Mouse (Mus musculus): ENCODE results near the gene Auts2. TPM values are rescaled to one million over a fixed set of nuclear protein-coding genes. Genes with fewer than 3 reads are reported as not detected.

Auts2 gene
- total RNA-seq, 2 experiments from 2014 or later, result 101 to 109 TPM

DNA sequence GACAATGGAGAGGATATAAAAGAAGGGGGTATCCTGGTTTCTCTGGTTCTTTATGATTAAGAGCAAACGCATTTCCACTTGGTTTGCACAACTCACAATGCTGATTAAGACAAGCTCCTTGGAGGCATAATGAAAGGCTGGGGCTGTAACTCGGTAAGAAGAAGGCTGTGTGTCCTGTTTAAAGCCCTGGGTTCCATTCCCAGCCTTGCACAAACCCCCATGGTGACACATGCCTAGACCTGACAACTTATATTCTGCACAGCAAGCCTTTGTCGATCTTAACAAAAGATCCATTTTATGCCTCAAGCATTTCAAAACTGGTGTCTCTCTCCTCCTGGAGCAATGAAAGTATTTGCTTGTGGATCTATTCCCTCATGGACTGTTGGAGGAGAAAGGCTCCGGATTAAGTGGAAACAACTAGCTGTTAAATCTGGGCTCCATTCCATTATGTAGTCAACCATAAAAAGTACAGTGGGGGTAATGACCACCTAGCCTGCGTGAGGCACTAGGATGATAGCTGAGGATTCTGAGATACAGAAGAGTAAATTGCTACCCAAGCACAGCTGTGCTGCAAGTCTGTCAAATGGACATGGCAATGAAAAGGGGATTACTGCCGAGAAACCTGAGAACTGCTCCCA, 218.8 kb downstream of the Auts2 start:
- DNase-seq (ENCODE audit: low spot score in 2 of 2), result no peak

DNA sequence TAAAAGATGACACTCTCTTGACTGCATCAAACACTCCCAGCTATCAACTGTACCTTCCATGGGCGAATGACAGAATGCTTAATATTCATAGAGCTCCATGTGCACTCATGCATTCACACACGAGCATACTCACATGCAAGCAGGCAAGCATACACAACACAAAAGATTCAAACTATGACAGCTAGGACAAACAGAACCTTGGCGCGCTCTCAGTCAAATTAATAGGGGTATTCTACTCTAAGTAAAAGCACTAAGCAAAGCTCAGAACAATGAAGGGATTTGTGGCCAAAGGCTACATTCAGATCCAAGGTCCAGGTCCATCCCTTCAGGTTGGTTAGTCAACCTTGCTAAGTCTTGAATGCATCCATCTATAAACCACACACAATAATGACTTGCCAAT, 219.5 kb downstream of the Auts2 start:
- DNase-seq (ENCODE audit: low spot score in 2 of 2), result no peak

DNA sequence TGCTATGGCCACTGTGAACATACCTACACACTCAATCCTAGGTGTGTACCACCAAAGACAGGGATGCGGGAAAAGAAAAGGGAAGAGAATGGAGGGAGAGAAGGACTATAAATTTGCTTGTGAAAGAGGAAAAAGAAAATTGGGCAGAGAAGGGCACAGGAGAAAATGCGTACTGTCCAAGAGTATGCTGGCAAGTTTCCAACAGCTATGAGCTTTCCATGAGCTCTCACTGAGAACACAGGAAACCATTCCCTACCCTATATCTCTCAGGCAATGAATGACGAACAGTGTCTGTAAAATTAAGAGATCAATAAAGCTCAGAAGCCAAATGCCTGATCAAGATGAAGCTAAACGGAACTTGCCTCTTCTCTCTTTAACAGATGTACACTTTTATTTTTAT, 220.2 kb downstream of the Auts2 start:
- DNase-seq (ENCODE audit: low spot score in 2 of 2), result no peak

DNA sequence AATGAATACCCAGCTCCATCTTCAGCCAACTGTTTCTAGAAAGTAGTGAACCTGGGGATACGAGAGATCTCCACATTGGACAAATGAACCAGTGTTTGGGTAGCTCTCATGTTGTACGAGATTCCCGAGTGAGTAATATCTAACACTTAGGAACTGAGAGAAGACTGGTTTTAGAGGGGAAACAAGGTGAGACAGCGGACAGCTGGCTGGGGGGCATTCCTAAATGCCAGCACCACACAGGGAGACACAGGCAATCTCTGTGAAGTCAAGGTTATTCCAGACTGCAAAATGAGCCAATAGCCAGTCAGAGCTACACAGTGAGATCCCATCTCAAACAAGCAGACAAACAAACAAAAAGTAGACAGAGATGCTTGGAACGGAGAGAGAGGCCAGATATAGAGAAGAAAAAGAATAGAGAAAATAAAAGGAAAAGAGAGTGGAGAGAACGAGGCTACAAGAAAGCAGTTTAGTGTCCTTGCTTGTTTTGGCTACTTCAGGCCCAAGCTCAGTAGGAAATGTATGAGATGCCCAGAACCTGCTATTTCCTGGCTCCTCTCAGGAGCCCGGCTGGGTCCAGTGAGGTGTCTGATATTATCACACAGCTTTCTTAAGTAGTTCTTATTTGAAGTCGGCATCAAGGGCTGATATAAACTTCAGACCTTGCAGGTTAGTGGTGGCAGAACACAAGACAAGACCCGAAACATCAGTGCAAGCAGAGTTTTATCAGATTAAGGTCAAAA, 224.9 kb downstream of the Auts2 start:
- DNase-seq (ENCODE audit: low spot score in 2 of 2), result no peak

DNA sequence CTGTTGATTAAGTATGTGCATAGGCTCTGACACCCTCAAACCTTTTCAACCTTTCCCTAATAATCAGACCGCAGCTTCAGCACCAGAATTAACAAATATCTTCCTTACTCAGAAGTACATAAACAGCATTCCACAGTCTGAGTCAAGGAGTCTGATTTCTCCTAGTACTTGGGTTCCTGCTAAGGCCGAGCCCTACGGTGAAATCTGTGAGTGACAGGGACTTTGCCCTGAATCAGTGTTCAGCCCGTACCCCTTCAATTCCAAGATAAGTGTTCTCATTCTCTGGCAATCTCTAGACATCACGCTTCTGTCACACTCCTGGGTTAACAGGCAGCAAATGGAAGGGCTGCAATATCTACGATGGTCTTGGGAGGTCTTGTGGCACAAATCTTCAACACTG, 226.2 kb downstream of the Auts2 start:
- DNase-seq (ENCODE audit: low spot score in 2 of 2), result no peak

DNA sequence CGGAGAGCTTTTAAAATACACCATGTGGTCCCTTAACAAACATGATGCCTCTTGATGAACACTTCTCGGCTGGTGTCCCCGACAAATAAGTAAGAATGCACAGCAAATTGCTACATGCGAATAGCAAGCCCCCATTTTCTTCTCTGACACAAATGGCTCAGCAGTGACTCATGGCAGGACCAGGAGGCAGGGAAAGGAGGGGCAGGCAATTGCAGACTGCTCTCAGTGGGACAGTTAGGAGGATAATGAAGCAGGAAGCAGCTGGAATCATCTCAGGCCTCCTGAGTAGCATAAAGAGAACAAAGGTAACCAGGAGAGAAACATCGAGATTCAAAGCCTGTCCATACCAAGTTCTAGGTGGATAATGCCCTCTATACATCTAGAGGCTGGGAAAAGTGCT, 228.8 kb downstream of the Auts2 start:
- DNase-seq (ENCODE audit: low spot score in 2 of 2), result no peak

DNA sequence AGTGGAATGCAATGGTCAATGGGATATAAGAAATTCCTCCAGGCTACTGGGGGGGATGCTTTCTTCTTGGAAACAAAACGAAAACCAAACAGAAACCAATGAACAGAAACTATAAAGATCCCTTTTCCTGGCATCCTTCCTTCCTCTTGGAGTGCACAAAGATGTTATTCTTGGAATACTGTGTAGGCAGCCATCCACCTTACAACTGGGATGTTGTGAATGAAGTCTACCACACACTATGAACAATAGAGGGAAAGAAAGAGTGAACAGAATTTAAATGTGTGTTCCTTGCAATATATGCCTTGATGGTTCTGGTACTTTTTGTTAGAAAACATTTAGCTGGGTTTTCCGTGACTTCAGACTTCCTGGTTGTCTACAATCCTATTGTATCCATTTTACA, 236.1 kb downstream of the Auts2 start:
- DNase-seq (ENCODE audit: low spot score in 2 of 2), result no peak

DNA sequence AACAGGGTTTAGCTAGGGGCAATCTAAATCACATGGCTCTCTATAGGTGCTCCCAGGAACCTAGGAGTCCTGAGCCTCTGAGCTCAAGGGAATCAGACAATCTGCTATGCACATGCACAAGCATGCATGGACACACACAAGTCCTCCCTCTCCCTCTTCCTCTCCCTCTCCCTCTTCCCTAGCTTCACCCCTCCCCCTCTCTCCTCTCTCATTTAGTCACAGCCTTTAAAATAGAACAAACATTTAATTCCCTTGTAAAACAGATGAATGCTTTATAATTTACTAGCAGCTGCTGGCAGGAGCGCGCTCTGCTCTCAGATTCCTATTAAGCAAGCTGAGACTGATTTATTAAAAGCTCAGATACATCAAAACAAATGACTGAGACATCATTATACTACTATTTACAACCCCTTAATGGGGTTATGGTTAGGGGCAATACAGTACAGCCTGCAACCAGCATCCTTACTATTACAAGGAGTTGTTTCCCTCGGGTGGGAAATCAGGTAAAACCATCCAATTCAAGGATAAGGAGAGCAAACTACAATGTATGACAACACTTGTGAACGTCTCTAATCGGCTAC, 237.7 kb downstream of the Auts2 start:
- no peak for DNase-seq (ENCODE audit: low spot score in 2 of 2)

DNA sequence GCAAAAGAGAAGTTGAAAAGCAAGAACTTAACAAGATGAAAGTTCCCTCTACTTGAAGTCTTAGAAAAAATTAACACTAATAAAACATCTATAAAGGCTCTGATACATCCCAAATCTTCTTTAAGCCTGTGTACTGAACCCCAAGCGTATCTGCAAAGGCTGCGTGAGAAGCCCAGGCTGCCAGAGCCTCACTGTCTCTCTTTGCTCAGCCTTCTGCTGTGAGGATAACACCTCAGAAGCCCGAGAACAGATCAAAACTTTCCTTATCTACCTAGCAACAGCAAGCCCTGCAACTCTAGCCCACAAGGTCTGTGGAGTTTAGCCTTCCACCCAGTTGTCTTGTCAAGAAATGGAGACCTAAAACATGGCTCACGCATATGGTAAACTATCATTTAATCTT, 240.4 kb downstream of the Auts2 start:
- no peak for DNase-seq (ENCODE audit: low spot score in 2 of 2)

DNA sequence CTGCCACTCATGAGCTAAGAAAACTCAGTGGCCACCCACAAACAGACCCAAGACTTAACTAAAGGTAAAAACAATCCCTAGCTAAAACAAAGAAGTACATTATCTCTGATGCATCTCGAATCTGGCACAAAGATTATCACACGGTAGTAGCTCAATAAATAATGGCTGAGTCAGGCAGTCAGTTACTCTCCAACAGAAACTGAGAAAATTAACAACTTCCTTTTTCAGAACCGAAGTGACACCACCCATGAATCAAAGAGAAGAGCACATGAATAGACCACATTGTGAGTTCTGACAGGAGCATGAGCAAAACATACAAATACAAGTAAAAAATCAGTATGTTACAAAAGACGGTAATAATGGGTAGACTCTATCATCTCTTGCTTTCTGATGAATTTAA, 242.3 kb downstream of the Auts2 start:
- no peak for DNase-seq (ENCODE audit: low spot score in 2 of 2)

DNA sequence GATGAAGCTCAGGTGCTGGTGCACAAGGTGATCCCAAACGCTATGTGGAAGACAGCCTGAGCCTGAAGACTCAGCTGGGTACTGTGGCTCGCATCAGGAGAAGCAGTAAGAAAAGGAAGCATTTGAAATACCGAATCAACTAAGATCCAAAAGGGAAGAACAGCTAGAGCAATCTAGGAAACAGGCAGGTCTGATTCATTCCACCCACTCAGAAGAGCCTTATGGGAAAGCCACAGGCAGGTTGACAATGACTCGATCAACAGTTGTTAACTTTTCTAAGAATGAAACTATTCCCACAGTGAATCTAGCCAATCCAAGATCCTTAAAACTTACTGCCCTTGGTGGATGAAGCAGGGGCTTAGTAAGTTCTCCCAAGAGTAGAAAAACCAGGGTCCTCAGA, 243.4 kb downstream of the Auts2 start:
- peak; percentile 9 to 29 for DNase-seq (ENCODE audit: low spot score in 2 of 2)

DNA sequence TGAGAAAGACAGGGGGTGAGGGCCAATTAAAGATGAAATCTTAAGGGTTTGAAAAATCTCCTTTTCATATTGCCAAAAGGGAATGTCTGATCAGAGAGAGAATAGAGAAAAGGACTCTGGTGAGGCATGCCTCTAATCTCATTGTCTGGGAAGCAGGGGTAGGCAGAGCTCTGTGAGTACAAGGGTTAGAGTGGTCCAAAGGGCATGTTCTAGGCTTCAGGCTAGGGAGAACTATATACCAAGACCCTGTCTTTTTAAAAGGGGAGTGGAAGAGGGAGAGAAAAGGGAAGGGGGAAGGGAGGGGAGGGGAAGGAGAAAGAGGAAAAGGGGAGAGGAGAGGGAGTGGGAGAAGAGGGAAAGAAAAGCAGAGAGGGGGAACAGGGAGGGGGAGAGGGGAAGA, 244.1 kb downstream of the Auts2 start:
- DNase-seq (ENCODE audit: low spot score in 2 of 2), result no peak

DNA sequence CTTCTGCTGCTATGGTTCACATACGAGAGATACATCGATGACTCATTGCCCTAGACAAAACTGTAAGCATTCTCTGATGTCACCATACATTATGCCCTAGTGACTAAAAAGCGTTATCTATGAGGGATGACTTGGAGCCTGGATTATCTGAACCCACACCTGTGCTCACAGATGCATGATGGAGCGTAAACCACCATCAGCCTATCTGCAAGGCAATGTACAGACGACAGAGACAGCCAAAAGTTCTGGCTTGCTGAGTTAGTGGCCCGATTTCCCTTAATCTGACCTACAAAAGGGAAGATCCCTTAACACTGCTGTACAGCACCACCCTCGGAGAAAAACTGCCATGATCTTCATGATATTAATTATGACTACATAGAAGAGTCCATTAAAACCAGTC, 245.8 kb downstream of the Auts2 start:
- DNase-seq (ENCODE audit: low spot score in 2 of 2), result no peak

DNA sequence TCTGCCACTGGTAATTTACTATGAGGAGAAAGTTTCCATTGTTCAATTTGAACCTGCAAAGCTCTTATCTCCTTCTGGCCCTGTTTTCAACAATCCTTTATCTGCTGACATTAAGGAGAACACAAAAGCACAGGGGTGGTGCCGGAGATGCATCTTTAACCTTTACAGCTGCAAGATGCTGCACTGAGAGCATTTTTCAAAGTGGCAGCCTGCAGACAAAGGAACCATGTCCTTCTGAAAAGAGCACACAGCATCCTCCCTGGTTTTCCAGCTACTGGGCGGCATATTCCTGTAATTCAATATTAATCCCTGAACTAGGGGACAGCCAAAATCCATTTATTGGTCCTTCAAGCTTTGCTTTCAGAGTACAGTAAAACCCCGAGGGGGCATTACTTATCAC, 248.7 kb downstream of the Auts2 start:
- DNase-seq (ENCODE audit: low spot score in 2 of 2), result no peak

DNA sequence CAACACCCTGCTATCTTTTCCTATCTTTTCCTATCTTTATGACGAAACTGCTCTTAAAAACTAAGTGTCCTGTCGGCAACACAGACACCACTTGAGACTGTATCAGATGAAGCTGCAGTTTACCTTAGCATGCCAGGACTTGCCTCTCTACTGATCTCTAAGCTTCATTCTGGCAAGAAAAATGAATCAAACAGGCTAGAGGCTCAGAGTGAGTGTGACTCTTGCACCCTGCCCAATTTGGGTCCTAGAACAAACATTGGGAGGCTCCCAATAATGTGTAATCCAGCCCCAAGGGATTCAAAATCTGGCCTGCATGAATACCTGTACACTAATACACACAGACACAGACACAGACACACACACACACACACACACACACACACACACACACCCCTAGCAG, 250.2 kb downstream of the Auts2 start:
- DNase-seq (ENCODE audit: low spot score in 2 of 2), result no peak

DNA sequence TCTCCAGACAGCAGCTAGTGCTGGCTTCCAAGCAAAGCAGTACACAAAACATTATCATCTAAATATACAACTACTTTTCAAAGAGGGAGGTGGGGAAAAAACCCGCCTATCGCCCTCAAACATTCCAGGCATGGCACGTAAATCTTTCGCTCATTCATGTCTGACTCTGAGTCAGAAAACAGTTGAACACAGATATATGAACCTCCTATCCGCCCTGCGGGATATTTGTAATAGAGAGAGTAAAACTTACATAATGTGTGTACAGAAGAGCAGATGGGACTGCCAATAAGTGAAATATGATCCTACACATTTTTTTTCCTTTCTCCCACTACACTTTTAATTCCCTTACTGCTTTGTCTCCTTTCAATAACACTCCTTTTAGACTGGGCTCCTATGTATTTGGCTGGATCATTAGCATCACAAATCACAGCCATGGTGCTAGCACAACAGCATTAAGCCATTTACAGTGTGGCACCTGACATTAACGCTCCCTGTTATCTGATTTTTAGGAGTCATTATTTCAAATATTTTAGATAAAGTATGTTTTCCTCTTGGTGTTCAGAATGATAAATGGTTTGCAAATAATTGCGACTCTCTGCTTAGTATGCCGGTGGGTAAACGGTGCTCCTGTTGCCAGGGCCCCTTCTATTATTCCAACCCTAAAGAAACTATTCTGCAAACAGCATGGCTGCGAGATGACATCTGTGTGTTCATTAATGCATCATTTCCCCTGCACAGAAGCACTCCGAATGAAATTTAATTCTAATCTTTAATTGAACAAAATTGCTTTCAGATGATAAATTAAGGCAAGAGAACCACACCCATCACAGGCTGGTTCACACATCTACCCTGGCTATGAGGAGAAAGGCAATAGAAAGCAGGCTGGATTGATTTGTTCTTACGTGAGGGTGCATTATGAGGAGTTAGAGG, 252.3 kb downstream of the Auts2 start:
- no peak for DNase-seq (ENCODE audit: low spot score in 2 of 2)

DNA sequence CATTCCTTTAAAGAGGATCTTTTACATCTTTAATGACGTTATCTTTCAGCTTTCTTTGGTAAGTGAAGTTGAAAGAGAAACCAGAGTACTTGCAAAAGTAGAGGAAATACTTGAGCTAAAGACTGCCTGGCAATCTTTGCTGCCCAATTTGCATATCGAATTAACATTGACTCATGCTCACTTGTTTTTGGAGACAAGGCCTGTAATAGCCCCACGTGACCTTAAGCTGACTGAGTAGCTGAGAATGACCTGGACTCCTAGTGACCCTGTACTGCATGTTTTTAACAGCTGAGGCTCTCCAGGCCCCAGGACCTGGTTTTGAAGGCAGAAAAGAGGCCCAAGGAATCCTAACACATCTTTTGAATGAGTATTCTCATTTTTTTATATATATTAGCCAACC, 259.4 kb downstream of the Auts2 start:
- no peak for DNase-seq (ENCODE audit: low spot score in 2 of 2)

DNA sequence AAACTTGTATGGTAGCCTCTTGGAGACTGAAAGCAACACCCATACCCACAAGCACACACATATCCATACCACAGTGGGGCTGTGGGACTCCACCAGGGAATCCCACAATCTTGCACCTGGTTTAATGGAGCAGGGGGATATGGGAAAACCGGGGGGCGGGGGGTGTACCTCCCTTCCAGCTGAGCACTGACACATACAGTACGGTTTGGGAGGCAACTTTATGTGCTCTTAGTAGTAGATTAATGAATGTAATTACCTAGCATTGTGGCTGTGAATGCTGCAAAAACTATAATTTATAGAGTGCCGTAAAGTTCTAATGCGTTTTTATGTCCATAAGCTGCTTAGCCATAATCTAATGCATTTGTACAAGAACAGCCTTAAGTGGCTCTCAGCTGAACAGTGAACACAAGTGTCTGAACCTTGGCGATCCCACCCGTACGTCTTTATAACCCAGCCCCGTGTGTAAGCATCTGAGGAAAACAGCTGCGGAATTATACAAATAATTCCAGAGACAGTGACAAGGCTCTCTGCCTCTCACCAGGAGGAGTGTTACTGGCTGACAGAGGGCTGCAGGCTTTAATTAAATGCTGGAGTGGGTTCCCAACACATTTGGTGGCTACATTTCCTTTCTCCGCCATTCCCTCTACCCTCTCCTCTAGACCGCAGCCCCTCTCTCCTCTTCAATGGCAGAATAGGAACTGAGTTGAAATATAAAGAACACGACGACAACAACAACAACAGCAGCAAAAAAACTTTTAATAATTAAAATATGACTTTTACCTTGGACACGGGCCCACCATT, 268.8 kb downstream of the Auts2 start:
- DNase-seq (ENCODE audit: low spot score in 2 of 2), result no peak

DNA sequence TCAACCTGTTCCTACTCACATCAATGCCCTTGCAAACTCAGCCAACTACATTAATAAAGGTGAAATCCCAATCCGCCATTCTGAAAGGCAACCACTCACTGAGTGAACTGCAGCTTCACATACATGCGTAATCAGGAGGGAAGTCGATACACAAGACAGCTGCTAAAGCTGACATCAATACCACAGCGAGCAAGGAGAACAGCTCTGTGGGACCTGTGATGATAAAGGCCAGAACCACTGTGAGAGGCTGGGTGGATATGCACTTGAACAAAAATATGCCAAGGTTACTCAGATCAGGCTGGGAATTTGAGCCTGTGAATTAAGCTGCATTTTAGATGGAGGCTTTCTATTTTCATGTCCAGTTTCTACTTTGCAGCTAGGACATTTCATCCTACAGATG, 271.0 kb downstream of the Auts2 start:
- DNase-seq (ENCODE audit: low spot score in 2 of 2), result no peak

DNA sequence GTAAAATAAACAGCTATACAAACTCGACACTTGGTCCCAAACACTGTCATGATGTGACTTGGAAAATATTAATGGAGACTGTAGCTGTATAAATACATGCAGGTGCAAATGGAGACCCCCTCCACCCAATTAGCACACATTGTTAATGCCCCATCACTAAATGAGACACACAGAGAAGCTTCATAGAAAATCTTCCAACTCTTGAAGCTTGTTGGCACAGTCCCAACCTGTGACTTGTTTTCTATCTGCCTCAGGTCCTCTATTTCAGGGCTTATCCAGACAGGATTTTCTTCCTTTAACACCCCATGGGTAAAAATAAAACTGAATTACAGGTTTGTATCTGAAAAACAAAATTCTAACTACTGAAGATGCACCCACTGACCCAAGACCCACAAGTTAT, 272.2 kb downstream of the Auts2 start:
- no peak for DNase-seq (ENCODE audit: low spot score in 2 of 2)

DNA sequence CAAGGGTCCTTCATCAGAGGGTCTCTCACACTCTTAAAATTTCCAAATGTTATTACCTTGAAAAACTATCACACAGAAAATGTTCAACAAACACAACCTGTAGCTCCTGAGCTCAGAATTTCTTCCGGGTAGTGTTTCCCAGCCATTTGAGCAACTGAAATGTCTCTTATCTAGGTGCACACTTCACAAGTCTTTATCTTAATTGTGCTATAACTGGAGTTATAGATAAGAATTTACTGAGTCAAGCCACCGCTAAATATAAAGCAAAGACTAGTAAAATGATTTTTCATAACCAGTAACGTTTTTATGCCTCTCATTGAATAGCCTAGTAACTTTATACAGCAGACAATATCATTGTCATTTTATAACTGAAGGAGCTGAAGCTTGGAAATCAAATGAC, 273.1 kb downstream of the Auts2 start:
- DNase-seq (ENCODE audit: low spot score in 2 of 2), result no peak

Data from left cerebral cortex, adult 18-20 months (tissue).